Mouse (Mus musculus): Measurements from ENCODE around the gene Tsc22d1.
A peak's percentile ranks its signal among the peaks of the same experiment; 100 is the strongest.

The Tsc22d1 gene

GRCm38 (mm10) chr14:76487609-76488008 lies 72.8 kb downstream of the Tsc22d1 start:
- no peak for DNase-seq (ENCODE audit: low read depth)

- no peak for DNase-seq (ENCODE audit: low read depth)
Measured at GRCm38 (mm10) chr14:76488101-76489044, 73.6 kb downstream of the Tsc22d1 start.

- DNase-seq (ENCODE audit: low read depth) = no peak
Measured at GRCm38 (mm10) chr14:76489128-76489527, 74.4 kb downstream of the Tsc22d1 start.

GRCm38 (mm10) chr14:76495022-76495421 lies 80.3 kb downstream of the Tsc22d1 start:
- DNase-seq (ENCODE audit: low read depth) = no peak

GRCm38 (mm10) chr14:76497187-76497586 lies 82.4 kb downstream of the Tsc22d1 start:
- no peak for DNase-seq (ENCODE audit: low read depth)

- DNase-seq (ENCODE audit: low read depth) = no peak
Measured at GRCm38 (mm10) chr14:76498210-76498609, 83.4 kb downstream of the Tsc22d1 start.

GRCm38 (mm10) chr14:76499492-76499891 lies 84.7 kb downstream of the Tsc22d1 start:
- no peak for DNase-seq (ENCODE audit: low read depth)

- no peak for DNase-seq (ENCODE audit: low read depth)
Measured at GRCm38 (mm10) chr14:76500036-76500435, 85.3 kb downstream of the Tsc22d1 start.

- peak; percentile 77 for DNase-seq (ENCODE audit: low read depth)
Measured at GRCm38 (mm10) chr14:76503231-76503851, 88.6 kb downstream of the Tsc22d1 start.

- peak; percentile 82 for DNase-seq (ENCODE audit: low read depth)
Measured at GRCm38 (mm10) chr14:76504121-76504737, 89.5 kb downstream of the Tsc22d1 start.

- no peak for DNase-seq (ENCODE audit: low read depth)
Measured at GRCm38 (mm10) chr14:76505101-76505438, 90.3 kb downstream of the Tsc22d1 start.

GRCm38 (mm10) chr14:76505439-76506220 lies 90.9 kb downstream of the Tsc22d1 start:
- peak; percentile 54 for DNase-seq (ENCODE audit: low read depth)

GRCm38 (mm10) chr14:76506425-76507205 lies 91.9 kb downstream of the Tsc22d1 start:
- DNase-seq (ENCODE audit: low read depth) = no peak

- no peak for DNase-seq (ENCODE audit: low read depth)
Measured at GRCm38 (mm10) chr14:76507357-76507756, 92.6 kb downstream of the Tsc22d1 start.

GRCm38 (mm10) chr14:76507804-76508500 lies 93.2 kb downstream of the Tsc22d1 start:
- DNase-seq (ENCODE audit: low read depth) = no peak

GRCm38 (mm10) chr14:76508701-76509100 lies 93.9 kb downstream of the Tsc22d1 start:
- DNase-seq (ENCODE audit: low read depth) = no peak

- DNase-seq (ENCODE audit: low read depth) = no peak
Measured at GRCm38 (mm10) chr14:76511971-76512370, 97.2 kb downstream of the Tsc22d1 start.

- DNase-seq (ENCODE audit: low read depth) = no peak
Measured at GRCm38 (mm10) chr14:76513395-76514049, 98.8 kb downstream of the Tsc22d1 start.

GRCm38 (mm10) chr14:76514050-76514585 lies 99.4 kb downstream of the Tsc22d1 start:
- no peak for DNase-seq (ENCODE audit: low read depth)

- no peak for DNase-seq (ENCODE audit: low read depth)
Measured at GRCm38 (mm10) chr14:76515620-76516019, 100.9 kb downstream of the Tsc22d1 start.

Data from naive thymus-derived CD4-positive, alpha-beta T cell, adult 2 months (primary cell).